In the genomic region with DNA sequence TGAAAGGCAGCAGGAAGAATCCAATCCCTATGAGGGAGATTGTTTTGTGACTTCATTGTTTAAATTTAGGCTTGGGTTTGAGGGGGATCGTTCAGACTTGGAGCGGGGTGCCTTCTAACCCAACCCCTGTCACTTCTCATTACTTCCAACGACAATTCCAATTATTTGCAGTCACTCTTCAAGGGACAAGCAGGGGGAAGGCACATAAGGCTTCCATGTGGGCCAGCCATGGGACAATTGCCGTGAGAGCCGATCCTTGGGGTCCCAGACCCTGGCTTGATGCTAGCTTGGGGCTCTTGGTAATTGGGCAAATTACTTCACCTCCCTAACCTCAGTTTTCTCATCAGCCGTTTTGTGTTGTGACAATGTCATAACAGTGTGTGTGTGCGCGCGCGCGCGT, we compare ENCODE assay signal across 20 mouse cellular contexts. TPM values are rescaled to one million over a fixed set of nuclear protein-coding genes. Genes with fewer than 3 reads are reported as not detected.
DNase-seq lines count a peak whose midpoint lies in the region; ATAC-seq lines count a peak whose summit lies in the region.
"Had no signal": no experiment of that assay in that cellular context is flagged by ENCODE, and none has a peak within 500 bp of the region (broad histone marks: within the 10 kb centered on the region; RNA-seq: fewer than 3 reads in every experiment).

No protein-coding gene starts in this region.

- H3K9me3 ChIP-seq in forebrain, embryonic 12.5 days = no peaks in the 10 kb centered on the region
- H3K9me3 ChIP-seq in forebrain, embryonic 11.5 days (ENCODE audit: control insufficient read depth, low read length) = no peaks in the 10 kb centered on the region
- H3K9me3 ChIP-seq in neural tube, embryonic 12.5 days = no peaks in the 10 kb centered on the region
- H3K9me3 ChIP-seq in midbrain, embryonic 11.5 days (ENCODE audit: control insufficient read depth, low read length) = no peaks in the 10 kb centered on the region
- H3K9me3 ChIP-seq: liver, embryonic 15.5 days had no signal

- 68% methylated on average over 12 of the region's 12 CpGs for WGBS in forebrain, embryonic 12.5 days
- WGBS in forebrain, embryonic 11.5 days = 72% methylated on average over 12 of the region's 12 CpGs
- 81% methylated on average over 12 of the region's 12 CpGs for WGBS in neural tube, embryonic 12.5 days
- WGBS in midbrain, embryonic 11.5 days = 78% methylated on average over 12 of the region's 12 CpGs

- H3K27ac ChIP-seq in forebrain, embryonic 12.5 days = peak overlapping the region; percentile 63
- H3K27ac ChIP-seq in forebrain, embryonic 11.5 days (ENCODE audit: low read depth, low read length) = no peak overlapping the region
- H3K27ac ChIP-seq in neural tube, embryonic 12.5 days = peak overlapping the region; percentile 33; the same call in 1 of the 2 replicates
- H3K27ac ChIP-seq in midbrain, embryonic 11.5 days (ENCODE audit: low read depth, low read length) = no peak overlapping the region
- H3K27ac ChIP-seq: liver, embryonic 15.5 days; macrophage had no signal

- no peak overlapping the region for H3K4me2 ChIP-seq in forebrain, embryonic 12.5 days
- no peak overlapping the region for H3K4me2 ChIP-seq in forebrain, embryonic 11.5 days (ENCODE audit: low read depth, low read length, severe bottlenecking)
- no peak overlapping the region for H3K4me2 ChIP-seq in neural tube, embryonic 12.5 days (replicated peaks)
- H3K4me2 ChIP-seq in midbrain, embryonic 11.5 days = no peak overlapping the region
- H3K4me2 ChIP-seq: liver, embryonic 15.5 days had no signal

- no peak for ATAC-seq in forebrain, embryonic 12.5 days (ENCODE audit: low FRiP score)
- no peak for ATAC-seq in forebrain, embryonic 11.5 days (replicated peaks; ENCODE audit: low FRiP score)
- ATAC-seq in neural tube, embryonic 12.5 days (ENCODE audit: low FRiP score, low read depth) = no peak
- 0 out of 2 replicates have a peak, but pooled peaks have one; percentile 16 for ATAC-seq in midbrain, embryonic 11.5 days (ENCODE audit: low FRiP score)
- ATAC-seq: inflammation-experienced regulatory T-cells, adult 6 months; Patski had no signal

- no peaks in the 10 kb centered on the region for H3K36me3 ChIP-seq in forebrain, embryonic 12.5 days (replicated peaks)
- H3K36me3 ChIP-seq in forebrain, embryonic 11.5 days (ENCODE audit: control insufficient read depth, insufficient read depth, low read length) = no peaks in the 10 kb centered on the region
- 0 out of 2 replicates have a peak, but pooled peaks cover 2% of the 10 kb centered on the region for H3K36me3 ChIP-seq in neural tube, embryonic 12.5 days
- H3K36me3 ChIP-seq in midbrain, embryonic 11.5 days (ENCODE audit: control insufficient read depth, insufficient read depth, low read length) = no peaks in the 10 kb centered on the region
- H3K36me3 ChIP-seq: liver, embryonic 15.5 days had no signal

- no peak overlapping the region for H3K4me3 ChIP-seq in forebrain, embryonic 12.5 days (replicated peaks)
- H3K4me3 ChIP-seq in forebrain, embryonic 11.5 days (ENCODE audit: low read depth, low read length) = no peak overlapping the region
- H3K4me3 ChIP-seq in neural tube, embryonic 12.5 days = no peak overlapping the region
- H3K4me3 ChIP-seq in midbrain, embryonic 11.5 days (ENCODE audit: low read depth, low read length) = no peak overlapping the region
- H3K4me3 ChIP-seq: liver, embryonic 15.5 days; myocyte had no signal

- DNase-seq in forebrain, embryonic 11.5 days (ENCODE audit: low spot score) = no peak
- no peak for DNase-seq in neural tube, embryonic 10.5 days (ENCODE audit: extremely low spot score, low spot score)
- DNase-seq in midbrain, embryonic 11.5 days (ENCODE audit: low spot score, missing footprints) = no peak
- no peak for DNase-seq in ovary, postnatal 36 days (ENCODE audit: low spot score)
- DNase-seq in layer of hippocampus, postnatal 10 days (ENCODE audit: low spot score in 2 of 2) = no peak
- DNase-seq in thymus, adult 18-20 months = no peak
- DNase-seq: gastrocnemius, postnatal 10 days; right cerebral cortex, postnatal 14 days had no signal

- H3K4me1 ChIP-seq in forebrain, embryonic 12.5 days = peaks cover 29% of the 10 kb centered on the region
- H3K4me1 ChIP-seq in forebrain, embryonic 11.5 days (replicated peaks; ENCODE audit: control insufficient read depth, insufficient read depth, low read length) = peaks cover 7% of the 10 kb centered on the region; the same call in 1 of the 2 replicates
- H3K4me1 ChIP-seq in neural tube, embryonic 12.5 days = peaks cover 24% of the 10 kb centered on the region
- H3K4me1 ChIP-seq in midbrain, embryonic 11.5 days (ENCODE audit: control insufficient read depth, insufficient read depth, low read length) = peaks cover 16% of the 10 kb centered on the region
- H3K4me1 ChIP-seq: liver, embryonic 15.5 days had no signal

- H3K9ac ChIP-seq in forebrain, embryonic 12.5 days = no peak overlapping the region
- H3K9ac ChIP-seq in forebrain, embryonic 11.5 days (ENCODE audit: low read length) = no peak overlapping the region
- no peak overlapping the region for H3K9ac ChIP-seq in neural tube, embryonic 12.5 days
- no peak overlapping the region for H3K9ac ChIP-seq in midbrain, embryonic 11.5 days (ENCODE audit: low read length)
- H3K9ac ChIP-seq: liver, embryonic 15.5 days had no signal

- no peaks in the 10 kb centered on the region for H3K27me3 ChIP-seq in forebrain, embryonic 12.5 days
- no peaks in the 10 kb centered on the region for H3K27me3 ChIP-seq in forebrain, embryonic 11.5 days (ENCODE audit: control insufficient read depth, insufficient read depth, low read length)
- H3K27me3 ChIP-seq in neural tube, embryonic 12.5 days (replicated peaks) = no peaks in the 10 kb centered on the region
- H3K27me3 ChIP-seq in midbrain, embryonic 11.5 days (ENCODE audit: control insufficient read depth, insufficient read depth, low read length) = no peaks in the 10 kb centered on the region

RNA-seq across cellular contexts. Expression of a gene that starts 8.5 kb away (rescaled TPM):
- polyA plus RNA-seq in forebrain, embryonic 12.5 days (2016; fragmentation: Nextera tagmentation; extraction: Ambion mirVana) = 24.7 and 31.0 TPM in 2 replicates
- 23.3 and 24.6 TPM in 2 replicates for polyA plus RNA-seq in forebrain, embryonic 11.5 days (2014; fragmentation: Nextera tagmentation; extraction: Ambion mirVana)
- polyA plus RNA-seq in neural tube, embryonic 12.5 days (2016; fragmentation: Nextera tagmentation; extraction: Ambion mirVana) = 61.1 and 65.3 TPM in 2 replicates
- polyA plus RNA-seq in midbrain, embryonic 11.5 days (2014; fragmentation: Nextera tagmentation; extraction: Ambion mirVana) = 26.2 and 29.7 TPM in 2 replicates
- total RNA-seq in layer of hippocampus, postnatal 10 days (2021) = 10 to 100 TPM; 46.5 to 46.6 TPM
- polyA plus RNA-seq: inflammation-experienced regulatory T-cells, adult 6 months had no signal

RNA-seq across cellular contexts. Expression of a gene that starts 23.9 kb away (rescaled TPM):
- not detected in 2 replicates for polyA plus RNA-seq in forebrain, embryonic 12.5 days (2016; fragmentation: Nextera tagmentation; extraction: Ambion mirVana)
- polyA plus RNA-seq in forebrain, embryonic 11.5 days (2014; fragmentation: Nextera tagmentation; extraction: Ambion mirVana) = not detected in 2 replicates
- not detected in 2 replicates for polyA plus RNA-seq in neural tube, embryonic 12.5 days (2016; fragmentation: Nextera tagmentation; extraction: Ambion mirVana)
- not detected in 2 replicates for polyA plus RNA-seq in midbrain, embryonic 11.5 days (2014; fragmentation: Nextera tagmentation; extraction: Ambion mirVana)
- not detected for total RNA-seq in layer of hippocampus, postnatal 10 days (2021)
- total RNA-seq: adrenal gland, adult 2 months; gastrocnemius, postnatal 10 days; left cerebral cortex, postnatal 14 days had no signal
- polyA plus RNA-seq: adrenal gland, adult 2 months; heart, embryonic 14.5 days; inflammation-experienced regulatory T-cells, adult 6 months; large intestine, adult 2 months; liver, embryonic 15.5 days; macrophage; myocyte; Patski; thymus, postnatal 0 days had no signal

Comparison
In these comparisons a context has a peak if more than half of its experiments do, and no peak if none do; other contexts are left out.
1. H3K27ac ChIP-seq: peak in forebrain, embryonic 12.5 days (single experiment) and neural tube, embryonic 12.5 days (single experiment); none in forebrain, embryonic 11.5 days (single experiment) and midbrain, embryonic 11.5 days (single experiment).